Mouse (Mus musculus): Measurements from ENCODE around the gene Prox2. TPM values are rescaled to one million over a fixed set of nuclear protein-coding genes. Genes with fewer than 3 reads are reported as not detected.
"Not testable (repeated sequence)": the region's sequence is repeated elsewhere in the genome, so short reads cannot be mapped to it uniquely, and the experiment has no call there.

The Prox2 gene
- total RNA-seq (2022): 1 to 10 TPM; 2.8 to 3.3 (median 3.1) TPM

GRCm38 (mm10) chr12:85110698-85111592, at the start of gene Prox2, which contains the start of gene Dlst:
Gene Prox2 (minus strand): TSS chr12:85110759.
Gene Dlst (plus strand): TSS chr12:85110833.
- peak; percentile 75 to 85 for DNase-seq (ENCODE audit: low spot score in 2 of 2)

GRCm38 (mm10) chr12:85159592-85159991, 49.0 kb upstream of the Prox2 start:
- no peak for DNase-seq (ENCODE audit: low spot score in 2 of 2)

- DNase-seq (ENCODE audit: low spot score in 2 of 2): no peak
Measured at GRCm38 (mm10) chr12:85158801-85159200, 48.2 kb upstream of the Prox2 start.

DNA sequence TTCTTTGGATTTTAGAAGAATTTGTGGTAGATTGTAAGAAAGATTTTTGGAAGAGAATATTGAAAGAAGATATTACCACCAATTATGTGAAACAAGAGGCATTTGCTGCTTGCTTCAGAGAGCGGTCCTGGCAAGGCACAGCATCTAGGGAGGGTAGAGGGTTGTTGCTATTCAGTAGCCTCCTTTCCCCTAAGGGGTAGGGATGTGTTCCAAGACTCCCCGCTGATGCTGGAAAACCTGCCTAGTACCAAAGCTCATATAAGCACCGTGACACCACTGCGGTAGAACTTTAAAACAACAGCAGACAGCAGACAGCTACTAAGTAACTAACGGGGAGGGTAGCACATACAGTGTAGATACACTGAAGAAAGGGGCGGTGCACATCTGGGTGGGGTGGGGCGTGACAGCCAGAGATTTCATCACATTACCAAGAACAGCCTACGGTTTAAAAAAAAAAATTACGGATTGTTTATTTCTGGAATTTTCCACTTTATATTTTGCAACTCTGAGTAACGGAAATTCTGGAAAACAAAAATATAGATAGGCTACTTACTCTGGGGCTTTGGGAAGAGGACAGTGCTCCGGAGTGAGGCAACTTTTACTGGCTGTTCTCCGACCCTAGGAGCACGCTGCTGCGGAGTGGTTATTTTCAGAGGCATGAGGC, 47.4 kb upstream of the Prox2 start:
- no peak for DNase-seq (ENCODE audit: low spot score in 2 of 2)

DNA sequence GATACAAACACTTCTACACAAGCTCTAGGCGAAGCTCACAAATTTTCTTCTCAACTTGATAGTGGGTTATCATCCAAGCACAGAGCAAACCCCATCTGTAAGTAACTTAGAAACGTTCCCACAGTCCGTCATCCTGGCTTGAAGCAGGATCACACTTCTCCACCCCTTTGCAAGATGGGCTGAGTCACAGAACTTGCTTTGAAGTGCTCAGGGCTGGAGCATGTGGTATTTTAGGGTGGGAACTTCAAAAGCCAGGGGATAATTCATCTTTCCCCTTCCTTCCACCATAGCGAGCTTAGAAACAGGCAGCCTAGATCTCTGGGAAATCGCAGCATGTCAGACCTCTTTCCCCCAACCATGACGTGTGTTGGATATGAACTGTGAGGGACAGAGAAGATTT, 45.8 kb upstream of the Prox2 start:
- DNase-seq (ENCODE audit: low spot score in 2 of 2): no peak

GRCm38 (mm10) chr12:85153011-85153410, 42.5 kb upstream of the Prox2 start:
- no peak for DNase-seq (ENCODE audit: low spot score in 2 of 2)

GRCm38 (mm10) chr12:85151002-85151774, 40.6 kb upstream of the Prox2 start, which contains the start of gene Rps6kl1:
Gene Rps6kl1 (minus strand): TSS chr12:85151264.
- peak; percentile 62 to 84 for DNase-seq (ENCODE audit: low spot score in 2 of 2)

- DNase-seq (ENCODE audit: low spot score in 2 of 2): no peak
Measured at GRCm38 (mm10) chr12:85150321-85151001, 39.9 kb upstream of the Prox2 start.

DNA sequence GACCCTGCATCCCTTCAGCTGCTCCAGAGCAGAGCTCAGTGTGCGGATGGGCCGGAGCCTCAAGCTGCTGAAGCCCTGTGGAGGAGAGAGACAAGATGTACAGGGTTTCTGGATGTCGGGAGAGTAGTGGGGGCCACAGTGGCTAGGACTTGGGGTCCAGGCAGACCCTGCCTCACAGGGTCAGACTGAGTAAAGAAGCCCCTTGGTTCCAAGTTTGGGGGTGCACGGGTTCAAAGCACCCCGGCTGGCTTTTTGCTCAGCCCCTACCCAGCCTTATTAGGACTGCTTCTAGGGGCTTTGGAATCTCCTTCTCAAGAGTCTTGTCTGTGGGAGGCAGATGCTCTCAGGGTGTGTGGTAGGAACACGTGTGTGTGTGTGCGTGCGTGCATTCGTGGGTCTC, 36.3 kb upstream of the Prox2 start:
- no peak for DNase-seq (ENCODE audit: low spot score in 2 of 2)

GRCm38 (mm10) chr12:85146355-85146754, 35.8 kb upstream of the Prox2 start:
- DNase-seq (ENCODE audit: low spot score in 2 of 2): no peak

- DNase-seq (ENCODE audit: low spot score in 2 of 2): no peak
Measured at GRCm38 (mm10) chr12:85145630-85146029, 35.1 kb upstream of the Prox2 start.

DNA sequence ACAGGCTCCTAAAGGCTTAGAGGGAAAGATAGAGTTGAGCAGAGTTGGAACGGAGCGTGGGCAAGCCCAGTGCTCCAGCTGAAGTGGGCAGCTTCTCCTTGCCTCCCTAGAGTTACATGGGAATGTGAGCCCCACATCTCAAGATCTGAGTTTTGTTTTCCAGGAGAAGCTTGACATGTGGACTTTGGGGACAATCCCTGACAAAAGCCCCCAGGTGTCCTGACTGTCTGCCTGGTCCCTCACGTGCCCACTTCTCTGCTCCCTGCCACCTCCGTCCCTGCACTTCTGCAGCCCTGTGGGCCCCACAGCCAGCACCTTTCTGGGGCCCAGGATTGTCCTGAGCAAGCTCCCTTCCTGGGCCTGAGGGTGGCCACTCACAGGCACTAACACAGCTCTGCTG, 34.3 kb upstream of the Prox2 start:
- DNase-seq (ENCODE audit: low spot score in 2 of 2): no peak

- not testable (repeated sequence) for DNase-seq (ENCODE audit: low spot score in 2 of 2)
Measured at GRCm38 (mm10) chr12:85144276-85144675, 33.7 kb upstream of the Prox2 start.

DNA sequence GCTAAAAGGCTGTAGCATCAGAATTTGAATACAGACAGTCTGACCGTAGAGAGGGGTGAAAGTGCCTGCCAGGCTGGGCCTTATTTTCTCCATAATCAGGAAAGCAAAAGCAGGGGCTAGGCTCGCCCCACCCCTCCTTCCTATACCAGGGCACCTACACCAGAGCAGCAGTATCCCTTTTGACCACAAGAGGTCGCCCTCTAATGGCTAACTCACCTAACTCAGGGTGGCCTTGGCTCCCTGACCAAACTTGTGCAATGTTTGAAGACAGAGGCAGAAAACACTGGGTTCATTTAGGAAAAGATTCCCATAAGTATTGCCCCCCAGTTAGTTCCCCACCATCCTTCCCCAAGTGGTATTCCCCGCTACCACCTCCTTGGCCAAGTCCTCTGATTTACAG, 32.2 kb upstream of the Prox2 start:
- DNase-seq (ENCODE audit: low spot score in 2 of 2): no peak

DNA sequence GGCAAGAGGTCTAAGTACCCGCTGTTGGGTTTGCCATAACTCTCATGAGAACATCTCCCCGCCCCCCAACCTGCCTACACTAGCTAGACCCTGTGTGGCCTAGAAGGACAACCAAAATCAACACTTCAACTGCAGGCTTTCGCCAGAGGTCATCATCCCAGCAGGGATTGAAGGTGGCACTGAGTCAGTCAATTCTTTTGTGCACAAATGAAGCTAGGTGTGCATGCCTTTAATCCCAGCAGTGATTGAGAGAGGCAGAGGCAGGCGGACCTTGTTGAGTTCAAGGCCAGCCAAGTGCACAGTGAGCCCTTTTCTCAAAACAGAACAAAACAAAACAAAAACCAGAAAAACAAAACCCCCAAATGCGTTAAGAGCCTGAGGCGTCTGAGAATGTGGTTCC, 30.5 kb upstream of the Prox2 start:
- no peak for DNase-seq (ENCODE audit: low spot score in 2 of 2)

DNA sequence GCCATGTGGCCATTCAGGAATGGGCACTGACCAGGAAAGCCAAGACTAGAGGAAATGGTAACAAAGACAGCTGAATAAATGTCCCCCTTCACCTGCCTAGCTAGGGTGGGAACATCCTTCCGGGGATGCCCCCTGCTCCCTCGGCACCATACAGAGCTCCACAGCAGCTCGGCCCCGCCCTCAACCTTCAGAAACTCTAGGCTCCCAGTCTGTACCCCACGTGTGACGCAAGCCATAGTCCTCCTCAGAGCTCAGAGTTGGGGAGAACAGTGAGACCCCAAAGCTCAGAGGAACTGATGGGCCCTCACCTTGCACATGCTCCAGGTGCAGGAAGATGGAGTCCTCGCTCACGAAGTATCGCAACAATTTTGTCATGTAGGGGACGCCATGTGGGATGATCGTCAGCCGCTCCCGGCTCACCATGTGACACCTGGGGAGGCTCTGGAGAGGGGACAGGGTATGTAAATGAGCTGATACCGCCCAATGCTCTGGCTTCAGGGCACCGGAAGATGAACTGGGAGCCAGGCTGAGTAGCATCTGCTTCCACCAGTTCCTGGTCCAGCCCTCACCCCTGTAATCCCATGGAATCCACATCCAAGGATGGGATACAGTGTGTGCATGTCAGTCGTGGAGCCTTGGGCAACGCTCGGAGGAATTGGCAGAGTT, 29.6 kb upstream of the Prox2 start:
- no peak for DNase-seq (ENCODE audit: low spot score in 2 of 2)

DNA sequence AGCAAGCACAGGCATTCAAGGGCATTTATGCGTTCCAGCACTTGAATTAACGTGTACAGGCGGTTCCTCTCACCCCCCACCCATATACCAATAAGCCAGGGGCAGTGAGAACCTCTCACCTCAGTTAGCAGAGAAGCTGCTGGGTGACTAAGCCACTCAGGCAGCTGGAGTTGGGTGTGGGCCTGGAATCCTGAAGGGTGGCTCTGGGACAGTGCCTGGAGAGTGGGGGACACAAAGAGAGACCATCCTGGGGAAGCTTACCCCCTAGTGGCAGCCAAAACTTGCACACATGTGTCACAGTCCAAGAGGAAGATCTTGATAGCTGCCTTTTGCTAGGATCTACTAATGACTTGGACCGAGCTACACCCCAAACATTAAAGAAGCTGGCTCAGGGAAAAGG, 26.1 kb upstream of the Prox2 start:
- no peak for DNase-seq (ENCODE audit: low spot score in 2 of 2)

DNA sequence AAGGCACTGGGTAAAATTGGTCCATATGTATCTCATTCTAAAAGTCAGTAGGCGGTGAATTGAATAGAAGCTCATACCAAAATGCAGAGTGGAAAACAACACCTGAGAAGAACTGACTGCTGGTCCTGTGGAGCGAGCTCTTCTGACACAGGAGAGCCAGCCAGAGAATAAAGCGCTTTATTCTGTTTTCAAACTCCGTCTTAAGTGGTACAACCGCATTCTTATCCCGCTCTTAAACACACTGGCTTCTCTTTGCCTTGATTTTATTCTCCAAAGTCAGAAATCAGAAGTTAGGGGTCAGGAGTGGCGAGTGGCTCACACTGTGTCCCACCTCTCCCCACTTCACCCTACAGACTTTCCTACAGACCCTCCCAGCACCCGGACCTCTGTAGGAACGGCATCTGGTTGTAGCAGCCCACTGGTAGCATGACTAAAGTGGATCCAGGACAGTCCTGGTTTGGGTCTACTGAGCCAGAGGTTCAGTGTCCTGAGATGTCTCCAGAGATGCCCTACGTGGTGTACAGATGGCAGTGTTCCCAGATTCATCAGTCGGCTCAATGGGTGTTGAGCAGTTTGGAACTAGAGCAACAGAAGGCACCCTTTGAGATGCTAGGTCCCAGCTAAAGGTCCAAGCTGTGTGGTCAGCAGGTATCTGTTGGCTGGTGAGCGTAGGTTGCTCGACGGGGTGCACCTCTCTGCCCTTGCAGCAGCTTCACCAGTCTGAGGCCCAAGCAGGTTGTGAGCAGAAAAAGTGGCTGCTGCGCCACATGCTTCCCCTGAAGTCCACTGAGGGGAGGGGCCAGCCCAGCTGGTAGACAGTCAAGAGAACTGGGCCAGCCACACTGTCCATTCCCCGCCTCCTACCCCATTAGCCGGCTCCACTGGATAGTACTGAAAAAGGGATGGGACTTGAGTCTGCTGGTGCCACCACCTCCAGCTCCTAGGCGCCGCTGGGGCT, 25.2 kb upstream of the Prox2 start:
- no peak for DNase-seq (ENCODE audit: low spot score in 2 of 2)

GRCm38 (mm10) chr12:85134043-85134794, 23.7 kb upstream of the Prox2 start:
- no peak for DNase-seq (ENCODE audit: low spot score in 2 of 2)

All from left cerebral cortex, adult 8-10 months (tissue).